Mouse (Mus musculus) kidney, embryonic 15.5 days (tissue): ENCODE data around the gene Retreg1. TPM values are rescaled to one million over a fixed set of nuclear protein-coding genes. Genes with fewer than 3 reads are reported as not detected.

Source experiments
- ATAC-seq: fragments of 200-750 bp; cut with Nextera tagmentation; replicated peaks from 2 replicates; pipeline ENCODE4 v1.8.0; 2017; ENCODE audit warnings: moderate TSS enrichment; ENCODE audit not compliant: low FRiP score
- H3K27ac ChIP-seq: fragments of 300-500 bp; sonication (generic); 2 replicates; pipeline ENCODE4 v1.5.1; 2015; ENCODE audit warnings: mild to moderate bottlenecking, inconsistent platforms
- H3K27me3 ChIP-seq: fragments of 300-500 bp; sonication (generic); 2 replicates; pipeline ENCODE4 v1.6.1; 2015; ENCODE audit warnings: inconsistent platforms
- H3K36me3 ChIP-seq: fragments of 300-500 bp; sonication (generic); 2 replicates; pipeline ENCODE4 v1.6.1; 2015; ENCODE audit warnings: inconsistent platforms
- H3K4me1 ChIP-seq: fragments of 300-500 bp; sonication (generic); 2 replicates; pipeline ENCODE4 v1.6.1; 2015; ENCODE audit warnings: inconsistent platforms
- H3K4me2 ChIP-seq: fragments of 300-500 bp; sonication (generic); 2 replicates; pipeline ENCODE4 v1.6.1; 2015; ENCODE audit warnings: moderate library complexity, mild to moderate bottlenecking, inconsistent platforms
- H3K4me3 ChIP-seq: fragments of 300-500 bp; sonication (generic); replicated peaks from 2 replicates; pipeline ENCODE4 v1.5.1; 2015; ENCODE audit warnings: mild to moderate bottlenecking, inconsistent platforms
- H3K9ac ChIP-seq: fragments of 300-500 bp; sonication (generic); 2 replicates; pipeline ENCODE4 v1.6.1; 2015; ENCODE audit warnings: mild to moderate bottlenecking, inconsistent platforms
- H3K9me3 ChIP-seq: fragments of 300-500 bp; sonication (generic); replicated peaks from 2 replicates; pipeline ENCODE4 v1.6.1; 2016; ENCODE audit warnings: inconsistent platforms
- WGBS: fragments of 180-500 bp; shearing (Covaris S2); methylation state at CpG from one replicate; pipeline ENCODE4 v1.1.7; 2015; ENCODE audit warnings: mixed read lengths; 5-methylcytosine and 5-hydroxymethylcytosine counted together
- polyA plus RNA-seq: library from polyadenylated mRNA; unstranded; fragments of >200 nt; fragmentation: Nextera tagmentation; extraction: Ambion mirVana; gene quantifications from 2 replicates; pipeline ENCODE4 v1.2.1, GENCODE M21; 2015

Retreg1 gene
- polyA plus RNA-seq, 1 experiment from 2014 or later, result 16.1 TPM

DNA sequence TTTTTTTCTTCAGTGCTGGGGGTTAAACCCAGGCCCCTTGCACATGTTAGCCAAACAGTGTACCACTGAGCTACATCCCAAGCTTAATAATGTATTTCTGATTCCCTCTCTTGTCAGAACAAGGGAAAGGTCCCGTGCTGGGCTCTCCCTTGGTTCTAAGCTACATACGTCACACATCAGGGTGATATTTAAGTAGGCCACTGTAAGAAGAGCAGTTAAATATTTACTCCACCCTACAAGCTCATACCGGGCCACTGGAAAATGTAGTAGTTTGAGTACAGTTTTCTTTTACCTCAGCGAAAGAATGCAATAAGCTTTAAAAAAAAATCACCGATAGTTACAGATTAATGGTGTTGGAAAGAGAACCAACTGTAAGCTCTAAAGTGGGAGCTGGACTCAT, 46.9 kb downstream of the Retreg1 start:
- Histone ChIP-seq H3K27ac (peak overlapping the region; percentile 52), H3K9me3 (no peaks in the 10 kb centered on the region), H3K27me3 (no peaks in the 10 kb centered on the region), H3K9ac (no peak overlapping the region), H3K36me3 (no peaks in the 10 kb centered on the region), H3K4me1 (peaks cover 8% of the 10 kb centered on the region; the same call in 1 of the 2 replicates), H3K4me2 (no peak overlapping the region), H3K4me3 (no peak overlapping the region)
- peak; percentile 68; the same call in 1 of the 2 replicates for ATAC-seq
- WGBS, result 67% methylated on average over 5 of the region's 5 CpGs

GRCm38 (mm10) chr15:25891556-25891955, 48.6 kb downstream of the Retreg1 start:
- Histone ChIP-seq H3K9ac (no peak overlapping the region), H3K4me1 (peaks cover 8% of the 10 kb centered on the region; the same call in 1 of the 2 replicates), H3K36me3 (no peaks in the 10 kb centered on the region), H3K4me3 (no peak overlapping the region), H3K9me3 (no peaks in the 10 kb centered on the region), H3K4me2 (no peak overlapping the region), H3K27ac (0 out of 2 replicates have a peak overlapping the region, but pooled peaks have one; percentile 14), H3K27me3 (no peaks in the 10 kb centered on the region)
- no peak for ATAC-seq
- 79% methylated on average over 11 of the region's 11 CpGs for WGBS

GRCm38 (mm10) chr15:25893327-25893726, 50.3 kb downstream of the Retreg1 start:
- H3K27ac ChIP-seq, result peak overlapping the region; percentile 27; the same call in 1 of the 2 replicates
- H3K4me3 ChIP-seq, result no peak overlapping the region
- no peaks in the 10 kb centered on the region for H3K36me3 ChIP-seq
- 38% methylated on average over 2 of the region's 2 CpGs for WGBS
- peaks cover 8% of the 10 kb centered on the region; the same call in 1 of the 2 replicates for H3K4me1 ChIP-seq
- H3K9ac ChIP-seq, result no peak overlapping the region
- H3K9me3 ChIP-seq, result no peaks in the 10 kb centered on the region
- H3K4me2 ChIP-seq, result no peak overlapping the region
- peak; percentile 64 for ATAC-seq
- H3K27me3 ChIP-seq, result no peaks in the 10 kb centered on the region

- no peak for ATAC-seq
- Histone ChIP-seq H3K4me2 (no peak overlapping the region), H3K4me1 (peaks cover 6% of the 10 kb centered on the region; the same call in 1 of the 2 replicates), H3K27ac (no peak overlapping the region), H3K27me3 (no peaks in the 10 kb centered on the region), H3K4me3 (no peak overlapping the region), H3K36me3 (no peaks in the 10 kb centered on the region), H3K9me3 (no peaks in the 10 kb centered on the region), H3K9ac (no peak overlapping the region)
- WGBS, result 87% methylated on average over 4 of the region's 4 CpGs
Measured at GRCm38 (mm10) chr15:25896783-25897182, 53.8 kb downstream of the Retreg1 start.

- Histone ChIP-seq H3K4me1 (peaks cover 6% of the 10 kb centered on the region; the same call in 1 of the 2 replicates), H3K9ac (no peak overlapping the region), H3K27ac (no peak overlapping the region), H3K36me3 (no peaks in the 10 kb centered on the region), H3K4me3 (no peak overlapping the region), H3K9me3 (no peaks in the 10 kb centered on the region), H3K4me2 (no peak overlapping the region), H3K27me3 (no peaks in the 10 kb centered on the region)
- ATAC-seq, result no peak
- WGBS, result 73% methylated on average over 12 of the region's 12 CpGs
Measured at GRCm38 (mm10) chr15:25897617-25898016, 54.6 kb downstream of the Retreg1 start.

- no peaks in the 10 kb centered on the region for H3K36me3 ChIP-seq
- ATAC-seq, result no peak
- H3K27ac ChIP-seq, result no peak overlapping the region
- no peaks in the 10 kb centered on the region for H3K4me1 ChIP-seq
- WGBS, result 67% methylated on average over 5 of the region's 5 CpGs
- H3K4me2 ChIP-seq, result no peak overlapping the region
- no peak overlapping the region for H3K9ac ChIP-seq
- no peak overlapping the region for H3K4me3 ChIP-seq
- H3K27me3 ChIP-seq, result no peaks in the 10 kb centered on the region
- H3K9me3 ChIP-seq, result no peaks in the 10 kb centered on the region
Measured at GRCm38 (mm10) chr15:25899021-25899420, 56.0 kb downstream of the Retreg1 start.

GRCm38 (mm10) chr15:25900540-25900939, 57.6 kb downstream of the Retreg1 start:
- Histone ChIP-seq H3K9me3 (no peaks in the 10 kb centered on the region), H3K27me3 (no peaks in the 10 kb centered on the region)
- ATAC-seq, result peak; percentile 50; the same call in 1 of the 2 replicates

DNA sequence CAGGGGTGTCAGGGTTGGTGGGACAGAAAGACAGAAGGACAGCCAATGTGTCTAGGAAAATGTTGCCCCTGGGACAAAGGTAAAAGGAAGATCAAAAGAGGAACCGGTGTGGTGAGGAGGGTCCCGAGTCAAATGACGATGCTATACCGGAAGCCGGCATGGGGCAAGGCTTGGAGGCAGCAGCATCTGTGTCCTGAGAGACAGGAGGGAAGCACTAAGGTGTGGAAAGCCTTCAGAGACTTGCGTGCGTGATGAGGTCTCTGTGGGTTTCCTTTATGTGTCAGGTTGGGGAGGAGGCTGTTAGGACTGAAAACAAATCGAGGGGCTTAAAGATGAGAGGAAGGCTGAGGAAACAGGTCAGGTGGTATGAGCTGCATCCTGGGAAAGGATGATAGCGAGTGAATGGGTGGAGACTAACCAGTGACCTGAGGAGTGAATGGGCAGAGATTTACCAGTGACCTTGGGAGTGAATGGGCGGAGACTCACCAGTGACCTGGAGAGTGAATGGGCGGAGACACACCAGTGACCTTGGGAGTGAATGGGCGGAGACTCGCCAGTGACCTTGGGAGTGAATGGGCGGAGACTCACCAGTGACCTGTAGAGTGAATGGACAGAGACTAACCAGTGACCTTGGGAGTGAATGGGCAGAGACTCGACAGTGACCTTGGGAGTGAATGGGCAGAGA, 60.1 kb downstream of the Retreg1 start:
- no peak for ATAC-seq
- Histone ChIP-seq H3K4me2 (no peak overlapping the region), H3K36me3 (no peaks in the 10 kb centered on the region), H3K27me3 (no peaks in the 10 kb centered on the region), H3K9me3 (no peaks in the 10 kb centered on the region), H3K27ac (no peak overlapping the region), H3K9ac (no peak overlapping the region), H3K4me1 (no peaks in the 10 kb centered on the region), H3K4me3 (no peak overlapping the region)
- 89% methylated on average over 15 of the region's 15 CpGs for WGBS

More at GRCm38 (mm10) chr15:25900540-25900939, 57.6 kb downstream of the Retreg1 start:
- Histone ChIP-seq H3K9ac (no peak overlapping the region), H3K27ac (no peak overlapping the region), H3K4me3 (no peak overlapping the region), H3K36me3 (no peaks in the 10 kb centered on the region), H3K4me1 (no peaks in the 10 kb centered on the region), H3K4me2 (no peak overlapping the region)
- WGBS, result 9% methylated on average over 7 of the region's 7 CpGs

- Histone ChIP-seq H3K4me1 (no peaks in the 10 kb centered on the region), H3K9ac (no peak overlapping the region), H3K36me3 (no peaks in the 10 kb centered on the region), H3K4me2 (no peak overlapping the region), H3K9me3 (no peaks in the 10 kb centered on the region), H3K4me3 (no peak overlapping the region), H3K27ac (no peak overlapping the region), H3K27me3 (no peaks in the 10 kb centered on the region)
- 77% methylated on average over 14 of the region's 14 CpGs for WGBS
- ATAC-seq, result no peak
Measured at GRCm38 (mm10) chr15:25904435-25905021, 61.5 kb downstream of the Retreg1 start.

DNA sequence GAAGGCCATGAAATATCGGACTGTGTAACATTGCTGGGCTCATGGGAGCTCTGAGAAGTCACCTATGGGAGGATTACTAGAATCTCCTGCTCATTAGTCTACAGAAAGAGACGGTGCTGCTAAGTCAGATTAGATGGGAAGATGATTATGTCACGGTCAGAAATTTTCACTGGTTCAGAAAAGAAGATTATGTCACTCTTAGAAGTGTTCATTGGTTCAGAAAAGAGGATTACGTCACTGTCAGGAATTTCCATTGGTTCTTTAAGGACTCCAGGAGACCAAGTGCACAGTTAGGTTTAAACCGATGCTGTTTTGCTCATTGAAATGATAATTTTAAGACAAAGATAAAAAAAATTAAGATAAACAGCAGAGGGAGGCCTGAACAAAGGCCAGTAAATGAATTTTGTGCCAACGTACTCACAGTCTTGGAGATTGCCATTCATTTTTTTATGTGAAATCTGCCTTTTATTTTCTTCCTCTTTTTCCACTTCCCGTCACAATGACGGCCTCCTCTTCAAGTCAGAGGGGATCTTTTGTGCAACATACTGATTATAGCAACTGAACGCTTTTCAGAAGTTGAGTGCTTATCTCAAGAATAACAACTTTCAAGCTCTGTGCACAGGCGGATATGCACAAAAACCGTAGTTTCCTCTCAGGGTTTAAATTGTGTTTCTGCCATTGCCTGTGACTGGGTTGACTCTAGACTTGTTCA, 67.0 kb downstream of the Retreg1 start:
- 79% methylated on average over 11 of the region's 11 CpGs for WGBS
- Histone ChIP-seq H3K4me2 (no peak overlapping the region), H3K27ac (no peak overlapping the region), H3K9ac (no peak overlapping the region), H3K27me3 (no peaks in the 10 kb centered on the region), H3K4me3 (no peak overlapping the region), H3K9me3 (no peaks in the 10 kb centered on the region), H3K4me1 (peaks cover 14% of the 10 kb centered on the region), H3K36me3 (no peaks in the 10 kb centered on the region)
- no peak for ATAC-seq

DNA sequence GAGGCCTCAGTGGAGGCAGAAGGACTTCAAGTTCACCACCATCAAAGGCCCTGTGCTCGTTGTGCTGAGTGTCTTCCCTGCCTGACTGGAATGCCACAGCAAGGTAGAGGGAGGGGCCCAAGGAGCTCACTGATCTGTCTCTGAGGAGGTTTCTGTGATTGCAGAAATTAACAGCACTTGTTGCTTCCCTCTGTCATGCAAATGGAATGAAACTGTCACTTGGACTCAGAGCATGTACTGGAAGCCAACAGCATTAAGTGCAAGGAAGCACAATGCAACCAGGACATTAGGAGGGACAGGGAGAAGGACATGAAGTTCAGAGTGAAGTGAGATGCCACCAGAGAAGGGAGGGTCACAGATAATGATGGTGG, 67.5 kb downstream of the Retreg1 start:
- Histone ChIP-seq H3K4me2 (no peak overlapping the region), H3K27me3 (no peaks in the 10 kb centered on the region), H3K4me3 (no peak overlapping the region), H3K9ac (no peak overlapping the region), H3K27ac (no peak overlapping the region), H3K4me1 (peaks cover 20% of the 10 kb centered on the region), H3K9me3 (no peaks in the 10 kb centered on the region), H3K36me3 (no peaks in the 10 kb centered on the region)
- WGBS, result 10% methylated on average over 1 of the region's 1 CpGs
- no peak for ATAC-seq

- Histone ChIP-seq H3K4me1 (peaks cover 24% of the 10 kb centered on the region), H3K9me3 (no peaks in the 10 kb centered on the region), H3K36me3 (no peaks in the 10 kb centered on the region), H3K4me3 (no peak overlapping the region), H3K27me3 (no peaks in the 10 kb centered on the region), H3K9ac (no peak overlapping the region), H3K27ac (no peak overlapping the region), H3K4me2 (no peak overlapping the region)
- ATAC-seq, result no peak
- 85% methylated on average over 1 of the region's 1 CpGs for WGBS
Measured at GRCm38 (mm10) chr15:25910924-25911323, 67.9 kb downstream of the Retreg1 start.
